Mouse (Mus musculus) stomach, embryonic 15.5 days (tissue): ENCODE results near the gene Tcaim. TPM values are rescaled to one million over a fixed set of nuclear protein-coding genes. Genes with fewer than 3 reads are reported as not detected.

Experiments
- ATAC-seq: fragments of 200-750 bp; cut with Nextera tagmentation; 2 replicates; pipeline ENCODE4 v1.8.0; 2017; ENCODE audit warnings: low read depth, moderate number of reproducible peaks, moderate TSS enrichment; ENCODE audit not compliant: insufficient read depth, low FRiP score
- H3K27ac ChIP-seq: fragments of 300-500 bp; sonication (generic); 2 replicates; pipeline ENCODE4 v1.5.1; 2015; ENCODE audit warnings: mild to moderate bottlenecking, inconsistent platforms
- H3K27me3 ChIP-seq: fragments of 300-500 bp; sonication (generic); replicated peaks from 2 replicates; pipeline ENCODE4 v1.6.1; 2015; ENCODE audit warnings: inconsistent platforms
- H3K36me3 ChIP-seq: fragments of 300-500 bp; sonication (generic); 2 replicates; pipeline ENCODE4 v1.6.1; 2015; ENCODE audit warnings: inconsistent platforms
- H3K4me1 ChIP-seq: fragments of 300-500 bp; sonication (generic); 2 replicates; pipeline ENCODE4 v1.6.1; 2015; ENCODE audit warnings: inconsistent platforms
- H3K4me2 ChIP-seq: fragments of 300-500 bp; sonication (generic); 2 replicates; pipeline ENCODE4 v1.6.1; 2015; ENCODE audit warnings: mild to moderate bottlenecking, inconsistent platforms
- H3K4me3 ChIP-seq: fragments of 300-500 bp; sonication (generic); replicated peaks from 2 replicates; pipeline ENCODE4 v1.5.1; 2015; ENCODE audit warnings: inconsistent platforms
- H3K9ac ChIP-seq: fragments of 300-500 bp; sonication (generic); 2 replicates; pipeline ENCODE4 v1.6.1; 2015; ENCODE audit warnings: inconsistent platforms
- H3K9me3 ChIP-seq: fragments of 300-500 bp; sonication (generic); 2 replicates; pipeline ENCODE4 v1.6.1; 2016; ENCODE audit warnings: inconsistent platforms
- WGBS: fragments of 180-500 bp; shearing (Covaris S2); methylation state at CpG from one replicate; pipeline ENCODE4 v1.1.7; 2015; 5-methylcytosine and 5-hydroxymethylcytosine counted together
- polyA plus RNA-seq: library from polyadenylated mRNA; unstranded; fragments of >200 nt; fragmentation: Nextera tagmentation; extraction: Ambion mirVana; gene quantifications from 2 replicates; pipeline ENCODE4 v1.2.1, GENCODE M21; 2015

Gene Tcaim
- polyA plus RNA-seq, 1 experiment from 2014 or later = 6.2 TPM

- Histone ChIP-seq H3K4me2 (no peak overlapping the region), H3K4me3 (no peak overlapping the region), H3K36me3 (peaks cover 91% of the 10 kb centered on the region), H3K27ac (no peak overlapping the region), H3K27me3 (no peaks in the 10 kb centered on the region), H3K4me1 (no peaks in the 10 kb centered on the region), H3K9ac (no peak overlapping the region), H3K9me3 (peaks cover 7% of the 10 kb centered on the region; the same call in 1 of the 2 replicates)
- no peak for ATAC-seq
- 92% methylated on average over 4 of the region's 4 CpGs for WGBS
Measured at GRCm38 (mm10) chr9:122855617-122856016, 50.3 kb downstream of the Tcaim start.

GRCm38 (mm10) chr9:122856716-122857115, 51.4 kb downstream of the Tcaim start:
- no peaks in the 10 kb centered on the region for H3K27me3 ChIP-seq
- H3K27ac ChIP-seq = no peak overlapping the region
- H3K9me3 ChIP-seq = peaks cover 7% of the 10 kb centered on the region; the same call in 1 of the 2 replicates
- H3K9ac ChIP-seq = no peak overlapping the region
- H3K4me3 ChIP-seq = no peak overlapping the region
- no peak overlapping the region for H3K4me2 ChIP-seq
- 96% methylated on average over 3 of the region's 3 CpGs for WGBS
- H3K36me3 ChIP-seq = peaks cover 91% of the 10 kb centered on the region
- no peak for ATAC-seq
- no peaks in the 10 kb centered on the region for H3K4me1 ChIP-seq

- Histone ChIP-seq H3K36me3 (peaks cover 64% of the 10 kb centered on the region), H3K27ac (no peak overlapping the region), H3K27me3 (no peaks in the 10 kb centered on the region), H3K4me2 (no peak overlapping the region), H3K9ac (no peak overlapping the region), H3K4me1 (peaks cover 11% of the 10 kb centered on the region; the same call in 1 of the 2 replicates), H3K9me3 (0 out of 2 replicates have a peak, but pooled peaks cover 4% of the 10 kb centered on the region), H3K4me3 (no peak overlapping the region)
- no peak for ATAC-seq
Measured at GRCm38 (mm10) chr9:122860752-122861151, 55.4 kb downstream of the Tcaim start.

- ATAC-seq = no peak
- H3K4me2 ChIP-seq = no peak overlapping the region
- WGBS = 61% methylated on average over 2 of the region's 2 CpGs
Measured at GRCm38 (mm10) chr9:122863731-122864130, 58.4 kb downstream of the Tcaim start.

GRCm38 (mm10) chr9:122864848-122865247, 59.5 kb downstream of the Tcaim start:
- H3K9ac ChIP-seq = no peak overlapping the region
- peak overlapping the region; percentile 83 for H3K4me3 ChIP-seq
- H3K4me1 ChIP-seq = peaks cover 11% of the 10 kb centered on the region; the same call in 1 of the 2 replicates
- WGBS = 44% methylated on average over 3 of the region's 3 CpGs
- ATAC-seq = no peak
- no peak overlapping the region for H3K27ac ChIP-seq
- H3K4me2 ChIP-seq = peak overlapping the region; percentile 52
- H3K27me3 ChIP-seq = no peaks in the 10 kb centered on the region
- peaks cover 27% of the 10 kb centered on the region for H3K36me3 ChIP-seq
- no peaks in the 10 kb centered on the region for H3K9me3 ChIP-seq

More at GRCm38 (mm10) chr9:122863731-122864130, 58.4 kb downstream of the Tcaim start:
- H3K9ac ChIP-seq = no peak overlapping the region
- peaks cover 11% of the 10 kb centered on the region; the same call in 1 of the 2 replicates for H3K4me1 ChIP-seq
- no peak overlapping the region for H3K4me3 ChIP-seq
- no peaks in the 10 kb centered on the region for H3K27me3 ChIP-seq
- 0 out of 2 replicates have a peak, but pooled peaks cover 4% of the 10 kb centered on the region for H3K9me3 ChIP-seq
- H3K36me3 ChIP-seq = peaks cover 38% of the 10 kb centered on the region
- H3K27ac ChIP-seq = no peak overlapping the region

GRCm38 (mm10) chr9:122865697-122866166, 60.4 kb downstream of the Tcaim start, which contains the start of gene Zfp445:
Gene Zfp445 (minus strand): TSS chr9:122866006.
- ATAC-seq = peak; percentile 90
- H3K9me3 ChIP-seq = no peaks in the 10 kb centered on the region
- H3K27me3 ChIP-seq = no peaks in the 10 kb centered on the region
- peak within 1 kb of the TSS; percentile 72 for H3K9ac ChIP-seq
- peak within 1 kb of the TSS; percentile 52 for H3K4me2 ChIP-seq
- peaks cover 18% of the 10 kb centered on the region for H3K36me3 ChIP-seq
- 1% methylated on average over 34 of the region's 34 CpGs for WGBS
- peak within 1 kb of the TSS; percentile 80 for H3K27ac ChIP-seq
- peaks cover 11% of the 10 kb centered on the region; the same call in 1 of the 2 replicates for H3K4me1 ChIP-seq
- peak within 1 kb of the TSS; percentile 83 for H3K4me3 ChIP-seq

- no peak overlapping the region for H3K27ac ChIP-seq
- ATAC-seq = no peak
- WGBS = 75% methylated on average over 4 of the region's 4 CpGs
Measured at GRCm38 (mm10) chr9:122866192-122866591, 60.9 kb downstream of the Tcaim start.

GRCm38 (mm10) chr9:122872595-122872994, 67.3 kb downstream of the Tcaim start:
- Histone ChIP-seq H3K36me3 (no peaks in the 10 kb centered on the region), H3K4me2 (no peak overlapping the region), H3K27ac (no peak overlapping the region), H3K4me3 (no peak overlapping the region), H3K9me3 (no peaks in the 10 kb centered on the region), H3K4me1 (no peaks in the 10 kb centered on the region), H3K27me3 (no peaks in the 10 kb centered on the region), H3K9ac (no peak overlapping the region)
- WGBS = 85% methylated on average over 4 of the region's 4 CpGs
- no peak for ATAC-seq

More at GRCm38 (mm10) chr9:122866192-122866591, 60.9 kb downstream of the Tcaim start:
- Histone ChIP-seq H3K27me3 (no peaks in the 10 kb centered on the region), H3K4me3 (peak overlapping the region; percentile 83), H3K9ac (peak overlapping the region; percentile 72; the same call in 1 of the 2 replicates), H3K4me2 (peak overlapping the region; percentile 52), H3K4me1 (peaks cover 11% of the 10 kb centered on the region; the same call in 1 of the 2 replicates), H3K36me3 (peaks cover 14% of the 10 kb centered on the region), H3K9me3 (no peaks in the 10 kb centered on the region)

- Histone ChIP-seq H3K9me3 (no peaks in the 10 kb centered on the region), H3K27ac (no peak overlapping the region), H3K27me3 (no peaks in the 10 kb centered on the region), H3K4me3 (no peak overlapping the region), H3K9ac (no peak overlapping the region), H3K36me3 (no peaks in the 10 kb centered on the region), H3K4me2 (no peak overlapping the region), H3K4me1 (no peaks in the 10 kb centered on the region)
- ATAC-seq = no peak
- WGBS = 65% methylated on average over 1 of the region's 1 CpGs
Measured at GRCm38 (mm10) chr9:122874653-122875052, 69.3 kb downstream of the Tcaim start.

- Histone ChIP-seq H3K9me3 (no peaks in the 10 kb centered on the region), H3K4me3 (no peak overlapping the region), H3K9ac (no peak overlapping the region), H3K27ac (no peak overlapping the region), H3K4me1 (no peaks in the 10 kb centered on the region), H3K27me3 (no peaks in the 10 kb centered on the region), H3K4me2 (no peak overlapping the region), H3K36me3 (no peaks in the 10 kb centered on the region)
- peak; percentile 43; the same call in 1 of the 2 replicates for ATAC-seq
- WGBS = 82% methylated on average over 2 of the region's 2 CpGs
Measured at GRCm38 (mm10) chr9:122875145-122875544, 69.8 kb downstream of the Tcaim start.

- Histone ChIP-seq H3K9me3 (no peaks in the 10 kb centered on the region), H3K9ac (no peak within 1 kb of the TSS), H3K4me3 (peak within 1 kb of the TSS; percentile 67), H3K36me3 (no peaks in the 10 kb centered on the region), H3K27ac (no peak within 1 kb of the TSS), H3K27me3 (no peaks in the 10 kb centered on the region), H3K4me1 (no peaks in the 10 kb centered on the region), H3K4me2 (peak within 1 kb of the TSS; percentile 72)
- 85% methylated on average over 3 of the region's 3 CpGs for WGBS
- ATAC-seq = no peak
Measured at GRCm38 (mm10) chr9:122885385-122885784, 80.0 kb downstream of the Tcaim start, which contains the start of gene Zkscan7. Gene Zkscan7 (plus strand): TSS chr9:122885685.
